Mouse (Mus musculus) forebrain, embryonic 13.5 days (tissue): Measurements from ENCODE around the gene Cracr2a. TPM values are rescaled to one million over a fixed set of nuclear protein-coding genes. Genes with fewer than 3 reads are reported as not detected.

Experiments
- ATAC-seq: fragments of 200-750 bp; cut with Nextera tagmentation; 2 replicates; pipeline ENCODE4 v1.8.0; 2017
- H3K27ac ChIP-seq: fragments of 300-500 bp; sonication (generic); 2 replicates; pipeline ENCODE4 v1.5.1; 2015; ENCODE audit warnings: inconsistent platforms, mild to moderate bottlenecking, moderate library complexity
- H3K27me3 ChIP-seq: fragments of 300-500 bp; sonication (generic); 2 replicates; pipeline ENCODE4 v1.6.1; 2015; ENCODE audit warnings: mild to moderate bottlenecking, inconsistent platforms
- H3K36me3 ChIP-seq: fragments of 300-500 bp; sonication (generic); 2 replicates; pipeline ENCODE4 v1.6.1; 2015; ENCODE audit warnings: mild to moderate bottlenecking, inconsistent platforms; ENCODE audit not compliant: poor library complexity, severe bottlenecking
- H3K4me1 ChIP-seq: fragments of 300-500 bp; sonication (generic); 2 replicates; pipeline ENCODE4 v1.6.1; 2015; ENCODE audit warnings: inconsistent platforms
- H3K4me2 ChIP-seq: fragments of 300-500 bp; sonication (generic); 2 replicates; pipeline ENCODE4 v1.6.1; 2015; ENCODE audit warnings: inconsistent platforms, mild to moderate bottlenecking, moderate library complexity
- H3K4me3 ChIP-seq: fragments of 300-500 bp; sonication (generic); 2 replicates; pipeline ENCODE4 v1.5.1; 2015; ENCODE audit warnings: mild to moderate bottlenecking, inconsistent platforms
- H3K9ac ChIP-seq: fragments of 300-500 bp; sonication (generic); 2 replicates; pipeline ENCODE4 v1.6.1; 2015; ENCODE audit warnings: mild to moderate bottlenecking, inconsistent platforms
- H3K9me3 ChIP-seq: fragments of 300-500 bp; sonication (generic); replicated peaks from 2 replicates; pipeline ENCODE4 v1.6.1; 2016; ENCODE audit warnings: inconsistent platforms
- WGBS: fragments of 180-500 bp; shearing (Covaris S2); methylation state at CpG from one replicate; pipeline ENCODE4 v1.1.7; 2015; 5-methylcytosine and 5-hydroxymethylcytosine counted together
- polyA plus RNA-seq: library from polyadenylated mRNA; unstranded; fragments of >200 nt; fragmentation: Nextera tagmentation; extraction: Ambion mirVana; gene quantifications from 2 replicates; pipeline ENCODE4 v1.2.1, GENCODE M21; 2015

Gene Cracr2a
- polyA plus RNA-seq, 1 experiment from 2014 or later, result 0.19 TPM

- Histone ChIP-seq H3K4me3 (no peak overlapping the region), H3K36me3 (no peaks in the 10 kb centered on the region), H3K27ac (no peak overlapping the region), H3K4me2 (no peak overlapping the region), H3K9ac (no peak overlapping the region), H3K9me3 (no peaks in the 10 kb centered on the region), H3K4me1 (peaks cover 8% of the 10 kb centered on the region), H3K27me3 (no peaks in the 10 kb centered on the region)
- 86% methylated on average over 12 of the region's 12 CpGs for WGBS
- ATAC-seq, result no peak
Measured at GRCm38 (mm10) chr6:127611216-127611615, 50.1 kb downstream of the Cracr2a start.

GRCm38 (mm10) chr6:127614083-127614984 lies 53.2 kb downstream of the Cracr2a start:
- peak overlapping the region; percentile 6; the same call in 1 of the 2 replicates for H3K4me2 ChIP-seq
- 52% methylated on average over 13 of the region's 13 CpGs for WGBS
- H3K4me3 ChIP-seq, result no peak overlapping the region
- ATAC-seq, result peak; percentile 46
- H3K4me1 ChIP-seq, result peaks cover 11% of the 10 kb centered on the region
- no peaks in the 10 kb centered on the region for H3K27me3 ChIP-seq
- H3K9me3 ChIP-seq, result no peaks in the 10 kb centered on the region
- no peaks in the 10 kb centered on the region for H3K36me3 ChIP-seq
- H3K9ac ChIP-seq, result peak overlapping the region; percentile 18; the same call in 1 of the 2 replicates
- peak overlapping the region; percentile 20; the same call in 1 of the 2 replicates for H3K27ac ChIP-seq

DNA sequence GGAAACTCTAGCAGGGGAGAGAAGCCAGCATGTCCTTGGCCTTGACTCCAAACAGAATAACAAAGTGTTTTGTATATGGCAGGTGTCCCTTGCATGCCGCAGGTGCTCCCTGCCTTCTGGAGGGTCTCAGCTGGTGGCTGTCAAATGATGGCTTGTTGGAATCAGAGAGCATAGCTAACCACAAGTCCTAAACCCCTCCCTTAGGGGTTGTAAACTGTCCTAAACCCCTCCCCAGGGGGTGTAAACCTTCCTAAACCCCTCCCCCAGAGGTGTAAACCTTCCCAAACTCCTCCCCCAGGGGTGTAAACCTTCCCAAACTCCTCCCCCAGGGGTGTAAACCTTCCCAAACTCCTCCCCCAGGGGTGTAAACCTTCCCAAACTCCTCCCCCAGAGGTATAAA lies 55.5 kb downstream of the Cracr2a start:
- 96% methylated on average over 1 of the region's 1 CpGs for WGBS
- ATAC-seq, result no peak
- H3K27ac ChIP-seq, result no peak overlapping the region
- no peak overlapping the region for H3K9ac ChIP-seq
- no peak overlapping the region for H3K4me2 ChIP-seq
- no peaks in the 10 kb centered on the region for H3K27me3 ChIP-seq
- no peak overlapping the region for H3K4me3 ChIP-seq
- peaks cover 11% of the 10 kb centered on the region for H3K4me1 ChIP-seq
- H3K9me3 ChIP-seq, result no peaks in the 10 kb centered on the region
- no peaks in the 10 kb centered on the region for H3K36me3 ChIP-seq

- Histone ChIP-seq H3K4me3 (no peak overlapping the region), H3K4me1 (peaks cover 11% of the 10 kb centered on the region), H3K27me3 (no peaks in the 10 kb centered on the region), H3K4me2 (peak overlapping the region; percentile 33), H3K9me3 (no peaks in the 10 kb centered on the region), H3K9ac (no peak overlapping the region), H3K36me3 (no peaks in the 10 kb centered on the region), H3K27ac (no peak overlapping the region)
- ATAC-seq, result 0 out of 2 replicates have a peak, but pooled peaks have one; percentile 41
- WGBS, result 33% methylated on average over 10 of the region's 10 CpGs
Measured at GRCm38 (mm10) chr6:127617258-127618025, 56.3 kb downstream of the Cracr2a start.

- Histone ChIP-seq H3K4me2 (no peak overlapping the region), H3K4me1 (peaks cover 11% of the 10 kb centered on the region), H3K27ac (no peak overlapping the region), H3K36me3 (no peaks in the 10 kb centered on the region), H3K27me3 (no peaks in the 10 kb centered on the region), H3K4me3 (no peak overlapping the region), H3K9me3 (no peaks in the 10 kb centered on the region), H3K9ac (no peak overlapping the region)
- 52% methylated on average over 4 of the region's 4 CpGs for WGBS
- ATAC-seq, result no peak
Measured at GRCm38 (mm10) chr6:127618686-127619085, 57.5 kb downstream of the Cracr2a start.

GRCm38 (mm10) chr6:127625135-127625534 lies 64.0 kb downstream of the Cracr2a start:
- no peaks in the 10 kb centered on the region for H3K36me3 ChIP-seq
- H3K27me3 ChIP-seq, result no peaks in the 10 kb centered on the region
- ATAC-seq, result peak; percentile 39; the same call in 1 of the 2 replicates
- H3K27ac ChIP-seq, result no peak overlapping the region
- no peak overlapping the region for H3K4me3 ChIP-seq
- H3K9ac ChIP-seq, result no peak overlapping the region
- 39% methylated on average over 5 of the region's 5 CpGs for WGBS
- H3K9me3 ChIP-seq, result no peaks in the 10 kb centered on the region
- H3K4me2 ChIP-seq, result no peak overlapping the region
- H3K4me1 ChIP-seq, result peaks cover 19% of the 10 kb centered on the region

DNA sequence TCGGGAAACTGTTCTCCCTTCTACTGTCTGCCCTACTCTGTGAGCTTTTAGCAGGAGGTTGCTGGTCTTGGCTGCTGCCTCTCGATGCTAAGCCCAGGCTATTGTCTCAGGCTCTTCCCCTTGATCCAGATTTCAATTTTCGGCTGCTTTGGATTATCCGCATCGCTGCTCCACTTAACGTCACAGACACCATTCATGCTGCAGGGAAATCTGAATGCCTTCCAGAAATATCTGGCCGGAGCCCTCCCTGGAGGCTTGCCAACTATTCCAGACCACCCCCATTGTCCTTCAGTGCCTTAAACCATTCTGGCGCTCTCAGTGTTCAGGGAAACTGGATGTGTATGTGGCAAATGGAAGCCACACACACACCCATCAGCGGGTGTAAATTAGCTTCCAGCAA lies 66.3 kb downstream of the Cracr2a start:
- no peaks in the 10 kb centered on the region for H3K36me3 ChIP-seq
- 6% methylated on average over 9 of the region's 9 CpGs for WGBS
- peak overlapping the region; percentile 25 for H3K27ac ChIP-seq

GRCm38 (mm10) chr6:127629249-127629648 lies 68.1 kb downstream of the Cracr2a start:
- no peak overlapping the region for H3K4me2 ChIP-seq
- no peak overlapping the region for H3K27ac ChIP-seq
- no peak for ATAC-seq
- no peaks in the 10 kb centered on the region for H3K36me3 ChIP-seq
- no peak overlapping the region for H3K9ac ChIP-seq
- H3K4me3 ChIP-seq, result no peak overlapping the region
- no peaks in the 10 kb centered on the region for H3K9me3 ChIP-seq
- H3K27me3 ChIP-seq, result 0 out of 2 replicates have a peak, but pooled peaks cover 2% of the 10 kb centered on the region
- peaks cover 19% of the 10 kb centered on the region for H3K4me1 ChIP-seq
- 86% methylated on average over 2 of the region's 2 CpGs for WGBS

More for the DNA sequence above, 66.3 kb downstream of the Cracr2a start:
- H3K4me3 ChIP-seq, result no peak overlapping the region
- H3K9ac ChIP-seq, result no peak overlapping the region
- H3K4me2 ChIP-seq, result 0 out of 2 replicates have a peak overlapping the region, but pooled peaks have one; percentile 18
- peaks cover 19% of the 10 kb centered on the region for H3K4me1 ChIP-seq
- ATAC-seq, result peak; percentile 86
- H3K27me3 ChIP-seq, result 0 out of 2 replicates have a peak, but pooled peaks cover 2% of the 10 kb centered on the region
- no peaks in the 10 kb centered on the region for H3K9me3 ChIP-seq

DNA sequence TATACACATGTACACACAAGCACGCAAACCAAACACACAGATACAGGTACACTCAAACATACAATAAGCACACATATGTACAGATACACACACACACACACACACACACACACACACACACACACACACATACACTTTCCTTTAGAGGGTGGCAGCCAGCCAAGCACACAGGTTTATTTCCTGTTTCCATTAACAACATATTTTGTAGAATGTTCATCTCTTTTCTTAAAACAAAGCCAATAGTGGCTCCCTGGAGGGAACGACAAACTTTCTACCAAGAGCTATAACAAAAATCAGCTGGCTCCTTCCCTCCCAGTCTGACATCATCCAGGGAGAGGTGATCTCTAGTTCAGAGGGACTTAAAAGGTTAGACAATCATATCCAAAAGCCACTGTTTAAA lies 73.7 kb downstream of the Cracr2a start:
- no peak for ATAC-seq

GRCm38 (mm10) chr6:127635462-127636189 lies 74.5 kb downstream of the Cracr2a start:
- Histone ChIP-seq H3K27ac (no peak overlapping the region), H3K4me2 (no peak overlapping the region), H3K4me3 (no peak overlapping the region), H3K4me1 (no peaks in the 10 kb centered on the region), H3K9me3 (no peaks in the 10 kb centered on the region), H3K9ac (no peak overlapping the region), H3K27me3 (no peaks in the 10 kb centered on the region), H3K36me3 (no peaks in the 10 kb centered on the region)
- no peak; the same call in 1 of the 2 replicates for ATAC-seq
- 33% methylated on average over 9 of the region's 9 CpGs for WGBS

More for the DNA sequence above, 73.7 kb downstream of the Cracr2a start:
- Histone ChIP-seq H3K36me3 (no peaks in the 10 kb centered on the region), H3K9ac (no peak overlapping the region), H3K27ac (no peak overlapping the region), H3K4me1 (no peaks in the 10 kb centered on the region), H3K27me3 (0 out of 2 replicates have a peak, but pooled peaks cover 2% of the 10 kb centered on the region), H3K4me3 (no peak overlapping the region), H3K9me3 (no peaks in the 10 kb centered on the region), H3K4me2 (no peak overlapping the region)
- WGBS, result 92% methylated on average over 2 of the region's 2 CpGs

GRCm38 (mm10) chr6:127641077-127641801 lies 80.1 kb downstream of the Cracr2a start:
- Histone ChIP-seq H3K4me2 (no peak overlapping the region), H3K9ac (no peak overlapping the region), H3K4me3 (no peak overlapping the region), H3K9me3 (no peaks in the 10 kb centered on the region), H3K4me1 (no peaks in the 10 kb centered on the region), H3K27me3 (no peaks in the 10 kb centered on the region), H3K36me3 (no peaks in the 10 kb centered on the region), H3K27ac (no peak overlapping the region)
- no peak for ATAC-seq
- 81% methylated on average over 8 of the region's 8 CpGs for WGBS
